Mouse (Mus musculus) embryonic facial prominence, embryonic 13.5 days (tissue): ENCODE results near the gene Catsper3. TPM values are rescaled to one million over a fixed set of nuclear protein-coding genes. Genes with fewer than 3 reads are reported as not detected.
A peak's percentile ranks its signal among the peaks of the same experiment; 100 is the strongest.

Experiments used
- ATAC-seq: fragments of 200-750 bp; cut with Nextera tagmentation; 2 replicates; pipeline ENCODE4 v1.8.0; 2017; ENCODE audit warnings: low read depth; ENCODE audit not compliant: insufficient number of reproducible peaks, insufficient read depth, low FRiP score, low TSS enrichment
- H3K27ac ChIP-seq: fragments of 300-500 bp; sonication (generic); 2 replicates; pipeline ENCODE4 v1.5.1; 2015; ENCODE audit warnings: moderate library complexity, mild to moderate bottlenecking, inconsistent platforms
- H3K27me3 ChIP-seq: fragments of 300-500 bp; sonication (generic); 2 replicates; pipeline ENCODE4 v1.6.1; 2015; ENCODE audit warnings: mild to moderate bottlenecking, inconsistent platforms
- H3K36me3 ChIP-seq: fragments of 300-500 bp; sonication (generic); 2 replicates; pipeline ENCODE4 v1.6.1; 2015; ENCODE audit warnings: mild to moderate bottlenecking, inconsistent platforms
- H3K4me1 ChIP-seq: fragments of 300-500 bp; sonication (generic); 2 replicates; pipeline ENCODE4 v1.6.1; 2015; ENCODE audit warnings: inconsistent platforms
- H3K4me2 ChIP-seq: fragments of 300-500 bp; sonication (generic); 2 replicates; pipeline ENCODE4 v1.6.1; 2015; ENCODE audit warnings: moderate library complexity, mild to moderate bottlenecking, inconsistent platforms
- H3K4me3 ChIP-seq: fragments of 300-500 bp; sonication (generic); 2 replicates; pipeline ENCODE4 v1.5.1; 2015; ENCODE audit warnings: mild to moderate bottlenecking, inconsistent platforms
- H3K9ac ChIP-seq: fragments of 300-500 bp; sonication (generic); 2 replicates; pipeline ENCODE4 v1.6.1; 2015; ENCODE audit warnings: mild to moderate bottlenecking, inconsistent platforms
- H3K9me3 ChIP-seq: fragments of 300-500 bp; sonication (generic); 2 replicates; pipeline ENCODE4 v1.6.1; 2016; ENCODE audit warnings: inconsistent platforms
- WGBS: fragments of 180-500 bp; shearing (Covaris S2); methylation state at CpG from one replicate; pipeline ENCODE4 v1.1.7; 2015; ENCODE audit warnings: mixed read lengths; 5-methylcytosine and 5-hydroxymethylcytosine counted together
- polyA plus RNA-seq: library from polyadenylated mRNA; unstranded; fragments of >200 nt; fragmentation: Nextera tagmentation; extraction: Ambion mirVana; gene quantifications from 2 replicates; pipeline ENCODE4 v1.2.1, GENCODE M21; 2015

Catsper3 gene
- polyA plus RNA-seq, 1 experiment from 2014 or later, result not detected

GRCm38 (mm10) chr13:55835548-55836097 lies 51.3 kb downstream of the Catsper3 start:
- under 1% methylated on average over 33 of the region's 33 CpGs for WGBS
- H3K9ac ChIP-seq, result peak overlapping the region; percentile 77
- peaks cover 100% of the 10 kb centered on the region for H3K27me3 ChIP-seq
- H3K4me3 ChIP-seq, result peak overlapping the region; percentile 43
- peak overlapping the region; percentile 60 for H3K4me2 ChIP-seq
- H3K27ac ChIP-seq, result peak overlapping the region; percentile 73
- peaks cover 35% of the 10 kb centered on the region for H3K4me1 ChIP-seq
- no peaks in the 10 kb centered on the region for H3K36me3 ChIP-seq
- H3K9me3 ChIP-seq, result no peaks in the 10 kb centered on the region
- no peak for ATAC-seq

GRCm38 (mm10) chr13:55836142-55836625 lies 51.8 kb downstream of the Catsper3 start, which contains the start of gene Pitx1:
Gene Pitx1, minus strand, starts transcription at chr13:55836192.
- H3K4me3 ChIP-seq, result peak within 1 kb of the TSS; percentile 43
- peak within 1 kb of the TSS; percentile 60 for H3K4me2 ChIP-seq
- WGBS, result 1% methylated on average over 32 of the region's 36 CpGs
- peak within 1 kb of the TSS; percentile 77 for H3K9ac ChIP-seq
- H3K27me3 ChIP-seq, result peaks cover 100% of the 10 kb centered on the region
- H3K4me1 ChIP-seq, result peaks cover 35% of the 10 kb centered on the region
- no peak for ATAC-seq
- H3K27ac ChIP-seq, result peak within 1 kb of the TSS; percentile 73
- H3K36me3 ChIP-seq, result no peaks in the 10 kb centered on the region
- no peaks in the 10 kb centered on the region for H3K9me3 ChIP-seq

DNA sequence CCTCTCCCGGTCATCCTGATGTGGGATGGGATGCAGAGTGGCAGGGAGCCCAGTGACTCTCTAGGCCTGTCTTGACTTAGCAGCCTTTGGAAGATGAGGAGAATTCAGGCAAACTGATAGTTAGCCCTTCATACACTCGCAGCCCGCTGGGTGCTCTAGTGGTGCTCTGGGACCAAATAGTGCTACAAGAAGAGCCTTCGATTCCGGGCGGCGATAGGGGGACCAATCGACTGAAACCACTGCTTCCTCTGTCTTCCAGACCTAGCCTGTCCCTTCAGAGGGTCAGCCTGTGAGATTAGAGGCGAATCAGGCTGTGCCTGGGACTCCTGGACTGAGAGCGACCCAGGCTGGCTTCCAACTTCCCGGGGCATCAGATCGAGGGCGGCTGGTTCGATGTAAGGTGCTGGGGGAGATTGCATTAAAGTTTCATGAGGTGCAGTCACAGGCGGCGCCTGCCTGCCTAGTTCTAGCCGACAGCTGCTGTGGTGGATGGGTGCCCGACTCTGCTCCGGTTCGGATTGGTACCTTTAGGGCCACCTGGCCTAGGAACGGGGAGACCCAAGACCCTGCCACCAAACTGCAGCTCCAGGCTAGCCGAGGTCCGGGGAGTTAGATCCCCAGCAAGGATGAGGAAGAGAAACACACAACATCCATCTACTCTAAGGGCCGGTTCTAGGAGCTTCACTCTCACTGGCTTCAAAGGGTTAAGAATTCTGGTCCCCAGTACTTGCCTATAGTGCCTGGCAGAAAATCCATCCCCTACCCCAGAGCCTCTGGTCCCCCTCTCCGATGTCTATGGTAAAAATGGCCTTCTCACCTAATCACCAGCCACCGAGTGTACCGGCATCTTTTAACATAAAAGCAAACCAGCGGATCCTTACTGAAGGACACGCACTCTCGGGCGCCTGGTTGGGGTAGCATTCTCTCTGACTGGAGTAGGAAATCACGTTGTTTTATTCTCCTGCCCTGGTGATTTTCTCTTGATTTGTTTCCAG lies 52.7 kb downstream of the Catsper3 start:
- no peaks in the 10 kb centered on the region for H3K9me3 ChIP-seq
- peak overlapping the region; percentile 73 for H3K27ac ChIP-seq
- 1% methylated on average over 32 of the region's 32 CpGs for WGBS
- H3K36me3 ChIP-seq, result no peaks in the 10 kb centered on the region
- H3K27me3 ChIP-seq, result peaks cover 100% of the 10 kb centered on the region
- H3K4me1 ChIP-seq, result peaks cover 34% of the 10 kb centered on the region
- peak overlapping the region; percentile 77 for H3K9ac ChIP-seq
- ATAC-seq, result no peak
- H3K4me3 ChIP-seq, result peak overlapping the region; percentile 43
- peak overlapping the region; percentile 60 for H3K4me2 ChIP-seq

DNA sequence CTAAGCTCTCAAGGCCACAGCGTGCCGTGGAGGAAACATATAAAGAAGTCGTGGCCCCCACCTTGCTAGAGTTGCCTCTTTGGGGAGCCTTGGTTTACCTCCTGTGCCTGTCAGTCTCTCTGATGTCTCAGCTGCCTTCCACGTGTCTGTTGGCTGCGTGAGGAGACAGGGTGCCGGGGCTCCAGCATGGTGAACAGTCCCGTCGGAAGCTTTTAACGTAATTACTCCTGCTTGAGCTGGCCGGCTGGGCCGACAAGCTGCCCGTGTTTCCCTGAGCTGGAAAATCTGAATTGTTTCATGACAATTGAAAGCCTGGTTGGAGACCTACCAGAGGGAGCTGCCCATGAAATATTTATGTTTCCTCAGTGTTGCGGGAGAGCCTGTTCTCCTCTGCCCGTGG lies 55.9 kb downstream of the Catsper3 start:
- no peak for ATAC-seq
- peaks cover 78% of the 10 kb centered on the region for H3K27me3 ChIP-seq
- H3K9ac ChIP-seq, result peak overlapping the region; percentile 4; the same call in 1 of the 2 replicates
- 26% methylated on average over 14 of the region's 14 CpGs for WGBS
- no peak overlapping the region for H3K4me2 ChIP-seq
- H3K27ac ChIP-seq, result no peak overlapping the region
- H3K4me3 ChIP-seq, result no peak overlapping the region
- H3K4me1 ChIP-seq, result peaks cover 36% of the 10 kb centered on the region
- peaks cover 4% of the 10 kb centered on the region; the same call in 1 of the 2 replicates for H3K9me3 ChIP-seq
- no peaks in the 10 kb centered on the region for H3K36me3 ChIP-seq

GRCm38 (mm10) chr13:55843700-55844099 lies 59.3 kb downstream of the Catsper3 start:
- Histone ChIP-seq H3K4me2 (no peak overlapping the region), H3K4me1 (peaks cover 36% of the 10 kb centered on the region), H3K36me3 (no peaks in the 10 kb centered on the region), H3K9me3 (peaks cover 4% of the 10 kb centered on the region; the same call in 1 of the 2 replicates), H3K9ac (no peak overlapping the region), H3K27me3 (peaks cover 76% of the 10 kb centered on the region), H3K4me3 (no peak overlapping the region), H3K27ac (no peak overlapping the region)
- no peak for ATAC-seq
- 87% methylated on average over 1 of the region's 1 CpGs for WGBS

- H3K4me1 ChIP-seq, result peaks cover 8% of the 10 kb centered on the region; the same call in 1 of the 2 replicates
- H3K4me2 ChIP-seq, result no peak overlapping the region
- H3K36me3 ChIP-seq, result no peaks in the 10 kb centered on the region
- H3K27ac ChIP-seq, result no peak overlapping the region
- peaks cover 4% of the 10 kb centered on the region; the same call in 1 of the 2 replicates for H3K9me3 ChIP-seq
- no peak overlapping the region for H3K9ac ChIP-seq
- ATAC-seq, result no peak
- WGBS, result 53% methylated on average over 10 of the region's 10 CpGs
- H3K27me3 ChIP-seq, result peaks cover 63% of the 10 kb centered on the region
- H3K4me3 ChIP-seq, result no peak overlapping the region
These were observed 63.4 kb downstream of the Catsper3 start for GRCm38 (mm10) chr13:55847805-55848204.

DNA sequence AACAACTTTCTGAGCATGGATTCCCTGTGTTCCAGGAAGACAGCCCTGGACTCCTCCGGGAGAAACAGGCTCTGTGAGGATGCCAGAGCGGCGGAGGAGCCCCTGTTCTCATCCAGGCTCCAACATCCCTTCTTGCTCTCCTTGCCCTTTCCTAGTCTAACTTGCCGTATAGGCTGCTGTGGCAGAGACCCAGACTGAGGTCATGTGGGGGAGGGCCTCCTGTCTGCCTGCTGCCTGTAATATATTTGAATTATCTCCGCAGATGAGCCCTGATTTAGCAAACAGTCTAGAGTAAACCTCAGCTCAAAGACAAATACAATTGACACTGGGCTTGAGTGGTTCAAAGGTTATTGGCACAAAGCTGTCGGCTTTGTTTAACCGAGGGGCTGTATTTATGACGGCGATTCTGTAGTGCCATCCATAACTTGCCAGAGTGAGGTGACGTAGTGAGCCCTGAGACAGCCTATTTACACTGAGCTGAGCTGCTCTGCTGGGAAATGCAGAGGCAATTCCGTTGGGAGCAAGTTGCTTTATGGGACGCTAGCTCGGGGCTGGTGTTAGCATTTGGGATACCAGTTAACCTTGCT lies 64.3 kb downstream of the Catsper3 start:
- Histone ChIP-seq H3K4me3 (no peak overlapping the region), H3K4me1 (peaks cover 10% of the 10 kb centered on the region; the same call in 1 of the 2 replicates), H3K9ac (no peak overlapping the region), H3K27ac (no peak overlapping the region), H3K4me2 (no peak overlapping the region), H3K9me3 (peaks cover 3% of the 10 kb centered on the region; the same call in 1 of the 2 replicates), H3K36me3 (no peaks in the 10 kb centered on the region), H3K27me3 (peaks cover 66% of the 10 kb centered on the region)
- ATAC-seq, result no peak
- WGBS, result 69% methylated on average over 13 of the region's 13 CpGs

DNA sequence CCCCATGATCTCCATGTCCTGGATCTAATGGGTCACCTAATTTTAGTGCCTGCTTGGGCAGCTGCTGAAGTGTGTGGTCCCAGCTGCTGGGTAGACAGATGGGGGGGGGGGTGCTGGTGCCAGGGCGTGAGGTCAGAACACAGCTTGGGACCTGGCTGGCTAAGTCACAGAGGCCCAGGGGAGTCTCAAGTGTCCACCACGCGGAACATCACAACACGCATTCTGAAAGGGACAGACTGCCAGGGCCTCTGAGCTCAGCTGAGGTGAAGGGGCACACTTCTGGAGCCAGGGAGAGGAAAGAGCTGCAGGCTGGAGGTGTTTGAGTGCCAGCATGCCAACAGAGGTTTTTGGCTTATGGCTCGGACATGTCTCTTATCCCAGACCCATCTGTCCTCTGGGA lies 66.4 kb downstream of the Catsper3 start:
- Histone ChIP-seq H3K27ac (no peak overlapping the region), H3K4me2 (no peak overlapping the region), H3K36me3 (no peaks in the 10 kb centered on the region), H3K9me3 (no peaks in the 10 kb centered on the region), H3K9ac (no peak overlapping the region), H3K27me3 (peaks cover 78% of the 10 kb centered on the region), H3K4me1 (peaks cover 14% of the 10 kb centered on the region; the same call in 1 of the 2 replicates), H3K4me3 (no peak overlapping the region)
- ATAC-seq, result no peak
- WGBS, result 74% methylated on average over 5 of the region's 5 CpGs

GRCm38 (mm10) chr13:55852205-55852604 lies 67.8 kb downstream of the Catsper3 start:
- Histone ChIP-seq H3K27ac (no peak overlapping the region), H3K4me1 (peaks cover 22% of the 10 kb centered on the region), H3K4me2 (no peak overlapping the region), H3K27me3 (peaks cover 75% of the 10 kb centered on the region), H3K4me3 (no peak overlapping the region), H3K9me3 (no peaks in the 10 kb centered on the region), H3K9ac (no peak overlapping the region), H3K36me3 (no peaks in the 10 kb centered on the region)
- WGBS, result 68% methylated on average over 3 of the region's 3 CpGs
- ATAC-seq, result no peak

DNA sequence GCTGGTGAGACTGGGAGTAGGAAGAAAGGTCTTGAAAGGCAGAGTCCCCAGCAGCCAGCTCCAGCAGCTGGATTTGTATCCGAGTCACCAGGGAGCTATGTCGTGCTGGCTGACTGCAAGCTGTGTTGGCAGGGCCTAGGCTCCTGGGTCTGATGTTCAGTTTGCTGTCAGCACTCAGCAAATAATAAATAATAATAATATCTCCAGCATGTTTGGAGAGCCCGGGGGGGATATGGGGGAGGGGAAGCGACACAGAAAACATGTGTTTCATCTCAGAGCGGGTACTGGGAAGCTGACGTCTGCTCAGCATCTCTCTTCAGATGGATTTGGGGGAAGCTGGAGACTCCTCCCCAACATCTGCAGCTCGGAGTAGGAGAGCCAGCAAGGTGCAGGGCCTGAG lies 71.4 kb downstream of the Catsper3 start:
- no peak overlapping the region for H3K4me3 ChIP-seq
- H3K27me3 ChIP-seq, result peaks cover 79% of the 10 kb centered on the region
- no peak overlapping the region for H3K27ac ChIP-seq
- no peaks in the 10 kb centered on the region for H3K36me3 ChIP-seq
- no peak for ATAC-seq
- H3K9me3 ChIP-seq, result no peaks in the 10 kb centered on the region
- H3K4me2 ChIP-seq, result no peak overlapping the region
- WGBS, result 18% methylated on average over 7 of the region's 7 CpGs
- no peak overlapping the region for H3K9ac ChIP-seq
- peaks cover 25% of the 10 kb centered on the region for H3K4me1 ChIP-seq

DNA sequence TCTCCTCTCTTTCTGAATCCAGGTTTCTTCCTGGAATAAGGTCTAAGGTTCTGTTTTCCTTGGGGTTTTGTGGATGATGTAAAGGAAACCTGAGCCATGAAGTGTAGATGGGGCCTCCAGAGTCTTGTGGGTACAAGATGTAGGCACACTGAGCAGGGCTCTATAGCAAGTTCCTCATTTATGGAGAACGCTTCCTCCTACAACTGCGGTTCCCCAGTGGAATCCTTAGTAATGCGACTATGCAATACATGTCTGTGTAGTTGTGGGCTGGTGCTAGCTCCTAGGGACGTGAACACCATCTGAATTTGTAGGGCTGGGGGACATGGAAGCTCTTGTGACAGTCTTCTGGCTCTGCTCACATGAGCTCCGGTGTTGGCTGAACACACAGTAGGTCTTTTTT lies 74.1 kb downstream of the Catsper3 start:
- no peak overlapping the region for H3K9ac ChIP-seq
- no peak overlapping the region for H3K4me3 ChIP-seq
- no peaks in the 10 kb centered on the region for H3K36me3 ChIP-seq
- H3K4me1 ChIP-seq, result peaks cover 23% of the 10 kb centered on the region
- 92% methylated on average over 5 of the region's 5 CpGs for WGBS
- no peak overlapping the region for H3K4me2 ChIP-seq
- H3K9me3 ChIP-seq, result no peaks in the 10 kb centered on the region
- no peak for ATAC-seq
- no peak overlapping the region for H3K27ac ChIP-seq
- peaks cover 81% of the 10 kb centered on the region for H3K27me3 ChIP-seq
